Mouse (Mus musculus) heart, postnatal 0 days (tissue): ENCODE data around the gene Ccdc172. TPM values are rescaled to one million over a fixed set of nuclear protein-coding genes. Genes with fewer than 3 reads are reported as not detected.

Source experiments
- ATAC-seq: fragments of 200-750 bp; cut with Nextera tagmentation; 2 replicates; pipeline ENCODE4 v1.8.0; 2017; ENCODE audit warnings: low read depth, moderate number of reproducible peaks, moderate library complexity; ENCODE audit not compliant: insufficient read depth
- DNase-seq: peaks from one replicate; pipeline ENCODE4 v3.0.0-alpha.2; 2016; ENCODE audit warnings: low spot score
- H3K27ac ChIP-seq: fragments of 300-500 bp; sonication (generic); 2 replicates; pipeline ENCODE4 v1.5.1; 2014; ENCODE audit warnings: low read depth, mild to moderate bottlenecking
- H3K27me3 ChIP-seq: fragments of 300-500 bp; sonication (generic); 2 replicates; pipeline ENCODE4 v1.6.1; 2014; ENCODE audit warnings: low read length, mixed read lengths; ENCODE audit not compliant: control insufficient read depth, insufficient read depth
- H3K36me3 ChIP-seq: fragments of 300-500 bp; sonication (generic); replicated peaks from 2 replicates; pipeline ENCODE4 v1.6.1; 2014; ENCODE audit warnings: low read length, mixed read lengths; ENCODE audit not compliant: control insufficient read depth, insufficient read depth
- H3K4me1 ChIP-seq: fragments of 300-500 bp; sonication (generic); 2 replicates; pipeline ENCODE4 v1.6.1; 2014; ENCODE audit warnings: antibody characterized with exemption; ENCODE audit not compliant: control insufficient read depth, insufficient read depth
- H3K4me2 ChIP-seq: fragments of 300-500 bp; sonication (generic); 2 replicates; pipeline ENCODE4 v1.6.1; 2014; ENCODE audit warnings: low read depth, mild to moderate bottlenecking, low read length, moderate library complexity
- H3K4me3 ChIP-seq: fragments of 300-500 bp; sonication (generic); 2 replicates; pipeline ENCODE4 v1.5.1; 2014; ENCODE audit warnings: low read depth, low read length
- H3K9ac ChIP-seq: fragments of 300-500 bp; sonication (generic); replicated peaks from 2 replicates; pipeline ENCODE4 v1.6.1; 2014; ENCODE audit warnings: low read depth, low read length, mixed read lengths
- H3K9me3 ChIP-seq: fragments of 300-500 bp; sonication (generic); replicated peaks from 2 replicates; pipeline ENCODE4 v1.6.1; 2016; ENCODE audit warnings: low read length; ENCODE audit not compliant: control insufficient read depth
- CTCF ChIP-seq: IDR thresholded peaks from 2 replicates; pipeline ENCODE4 v1.5.1; 2016; ENCODE audit warnings: antibody characterized with exemption, control low read depth, low read depth
- EP300 ChIP-seq: IDR thresholded peaks from 2 replicates; pipeline ENCODE4 v1.6.1; 2016; ENCODE audit warnings: antibody characterized with exemption, low read depth
- WGBS: fragments of 180-500 bp; shearing (Covaris S2); extraction: QIAGEN DNeasy Blood & Tissue Kit; methylation state at CpG from one replicate; pipeline ENCODE4 v1.1.7; 2014; 5-methylcytosine and 5-hydroxymethylcytosine counted together
- polyA plus RNA-seq: library from polyadenylated mRNA; unstranded; fragments of >200 nt; fragmentation: Nextera tagmentation; extraction: Ambion mirVana; gene quantifications from 2 replicates; pipeline ENCODE4 v1.2.1, GENCODE M21; 2015
- total RNA-seq: library from RNA; depleted of rRNA; stranded (reverse); fragments of >200 nt; gene quantifications from 2 replicates; pipeline ENCODE4 v1.2.3, GENCODE M21; 2014; ENCODE audit warnings: low replicate concordance; rRNA removed

The Ccdc172 gene
- total and polyA plus RNA-seq, 2 experiments from 2014 or later, result not detected

- Histone ChIP-seq H3K4me2 (no peak overlapping the region), H3K9me3 (no peaks in the 10 kb centered on the region), H3K36me3 (no peaks in the 10 kb centered on the region), H3K27ac (no peak overlapping the region), H3K27me3 (0 out of 2 replicates have a peak, but pooled peaks cover under 1% of the 10 kb centered on the region), H3K4me3 (no peak overlapping the region), H3K4me1 (no peaks in the 10 kb centered on the region), H3K9ac (no peak overlapping the region)
- no peak for ATAC-seq
- no peak for DNase-seq
- 80% methylated on average over 3 of the region's 3 CpGs for WGBS
- TF ChIP-seq EP300 (no peak), CTCF (no peak)
Measured at GRCm38 (mm10) chr19:58573072-58573438, 61.3 kb downstream of the Ccdc172 start.

- H3K9ac ChIP-seq, result no peak overlapping the region
- H3K4me1 ChIP-seq, result no peaks in the 10 kb centered on the region
- H3K27me3 ChIP-seq, result 0 out of 2 replicates have a peak, but pooled peaks cover 3% of the 10 kb centered on the region
- ATAC-seq (no peak), DNase-seq (no peak)
- no peak overlapping the region for H3K4me3 ChIP-seq
- H3K4me2 ChIP-seq, result no peak overlapping the region
- TF ChIP-seq EP300 (no peak), CTCF (no peak)
- WGBS, result 86% methylated on average over 7 of the region's 7 CpGs
- H3K9me3 ChIP-seq, result no peaks in the 10 kb centered on the region
- no peaks in the 10 kb centered on the region for H3K36me3 ChIP-seq
- H3K27ac ChIP-seq, result no peak overlapping the region
Measured at GRCm38 (mm10) chr19:58582018-58582417, 70.2 kb downstream of the Ccdc172 start.

GRCm38 (mm10) chr19:58582956-58583355 lies 71.2 kb downstream of the Ccdc172 start:
- TF ChIP-seq CTCF (no peak), EP300 (no peak)
- DNase-seq (no peak), ATAC-seq (no peak)
- 86% methylated on average over 5 of the region's 5 CpGs for WGBS
- no peak overlapping the region for H3K27ac ChIP-seq
- H3K9me3 ChIP-seq, result no peaks in the 10 kb centered on the region
- H3K4me1 ChIP-seq, result no peaks in the 10 kb centered on the region
- H3K4me2 ChIP-seq, result no peak overlapping the region
- H3K4me3 ChIP-seq, result no peak overlapping the region
- no peaks in the 10 kb centered on the region for H3K36me3 ChIP-seq
- H3K9ac ChIP-seq, result no peak overlapping the region
- 0 out of 2 replicates have a peak, but pooled peaks cover 3% of the 10 kb centered on the region for H3K27me3 ChIP-seq

- no peaks in the 10 kb centered on the region for H3K27me3 ChIP-seq
- ATAC-seq, result no peak
- DNase-seq, result no peak
- H3K36me3 ChIP-seq, result no peaks in the 10 kb centered on the region
- H3K9ac ChIP-seq, result no peak overlapping the region
- TF ChIP-seq CTCF (no peak), EP300 (no peak)
- no peaks in the 10 kb centered on the region for H3K4me1 ChIP-seq
- WGBS, result 68% methylated on average over 2 of the region's 2 CpGs
- H3K4me3 ChIP-seq, result no peak overlapping the region
- H3K4me2 ChIP-seq, result no peak overlapping the region
- H3K9me3 ChIP-seq, result no peaks in the 10 kb centered on the region
- no peak overlapping the region for H3K27ac ChIP-seq
Measured at GRCm38 (mm10) chr19:58586046-58586445, 74.3 kb downstream of the Ccdc172 start.

GRCm38 (mm10) chr19:58590251-58590936 lies 78.6 kb downstream of the Ccdc172 start:
- no peaks in the 10 kb centered on the region for H3K27me3 ChIP-seq
- no peaks in the 10 kb centered on the region for H3K36me3 ChIP-seq
- peaks cover 8% of the 10 kb centered on the region; the same call in 1 of the 2 replicates for H3K9me3 ChIP-seq
- WGBS, result 61% methylated on average over 6 of the region's 6 CpGs
- no peak for DNase-seq
- H3K27ac ChIP-seq, result no peak overlapping the region
- H3K4me2 ChIP-seq, result no peak overlapping the region
- ATAC-seq, result no peak
- no peak overlapping the region for H3K9ac ChIP-seq
- TF ChIP-seq CTCF (no peak), EP300 (no peak)
- no peak overlapping the region for H3K4me3 ChIP-seq
- no peaks in the 10 kb centered on the region for H3K4me1 ChIP-seq

- 83% methylated on average over 5 of the region's 5 CpGs for WGBS
- H3K27ac ChIP-seq, result no peak overlapping the region
- TF ChIP-seq EP300 (no peak), CTCF (no peak)
Measured at GRCm38 (mm10) chr19:58600381-58600780, 88.6 kb downstream of the Ccdc172 start.

More at GRCm38 (mm10) chr19:58600381-58600780, 88.6 kb downstream of the Ccdc172 start:
- H3K9ac ChIP-seq, result no peak overlapping the region
- H3K4me1 ChIP-seq, result no peaks in the 10 kb centered on the region
- H3K9me3 ChIP-seq, result no peaks in the 10 kb centered on the region
- no peaks in the 10 kb centered on the region for H3K36me3 ChIP-seq
- H3K4me3 ChIP-seq, result no peak overlapping the region
- DNase-seq (no peak), ATAC-seq (no peak)
- H3K27me3 ChIP-seq, result no peaks in the 10 kb centered on the region
- no peak overlapping the region for H3K4me2 ChIP-seq

Other genes with a start within 250 kb of the Ccdc172 start
- 0.65 and 5.0 TPM in 2 replicates for gene Gfra1, start 56.1 kb upstream of the Ccdc172 start, total RNA-seq
- gene Gfra1, start 56.1 kb upstream of the Ccdc172 start, polyA plus RNA-seq, result 0.63 and 0.99 TPM in 2 replicates
- not detected in 2 replicates for gene Pnlip, start 140.5 kb downstream of the Ccdc172 start, total RNA-seq
- gene Pnlip, start 140.5 kb downstream of the Ccdc172 start, polyA plus RNA-seq, result 0.07 TPM in 1 of 2 replicates, not detected in the other
- 0.23 TPM in 1 of 2 replicates, not detected in the other for gene Pnliprp1, start 216.9 kb downstream of the Ccdc172 start, total RNA-seq
- gene Pnliprp1, start 216.9 kb downstream of the Ccdc172 start, polyA plus RNA-seq, result 0.30 and 0.59 TPM in 2 replicates
- 2.3 TPM in 1 of 2 replicates, not detected in the other for gene Pnliprp2, start 247.7 kb downstream of the Ccdc172 start, total RNA-seq
- gene Pnliprp2, start 247.7 kb downstream of the Ccdc172 start, polyA plus RNA-seq, result 0.14 TPM in 1 of 2 replicates, not detected in the other